10 mouse cellular contexts compared by ENCODE assay signal in the genomic region with DNA sequence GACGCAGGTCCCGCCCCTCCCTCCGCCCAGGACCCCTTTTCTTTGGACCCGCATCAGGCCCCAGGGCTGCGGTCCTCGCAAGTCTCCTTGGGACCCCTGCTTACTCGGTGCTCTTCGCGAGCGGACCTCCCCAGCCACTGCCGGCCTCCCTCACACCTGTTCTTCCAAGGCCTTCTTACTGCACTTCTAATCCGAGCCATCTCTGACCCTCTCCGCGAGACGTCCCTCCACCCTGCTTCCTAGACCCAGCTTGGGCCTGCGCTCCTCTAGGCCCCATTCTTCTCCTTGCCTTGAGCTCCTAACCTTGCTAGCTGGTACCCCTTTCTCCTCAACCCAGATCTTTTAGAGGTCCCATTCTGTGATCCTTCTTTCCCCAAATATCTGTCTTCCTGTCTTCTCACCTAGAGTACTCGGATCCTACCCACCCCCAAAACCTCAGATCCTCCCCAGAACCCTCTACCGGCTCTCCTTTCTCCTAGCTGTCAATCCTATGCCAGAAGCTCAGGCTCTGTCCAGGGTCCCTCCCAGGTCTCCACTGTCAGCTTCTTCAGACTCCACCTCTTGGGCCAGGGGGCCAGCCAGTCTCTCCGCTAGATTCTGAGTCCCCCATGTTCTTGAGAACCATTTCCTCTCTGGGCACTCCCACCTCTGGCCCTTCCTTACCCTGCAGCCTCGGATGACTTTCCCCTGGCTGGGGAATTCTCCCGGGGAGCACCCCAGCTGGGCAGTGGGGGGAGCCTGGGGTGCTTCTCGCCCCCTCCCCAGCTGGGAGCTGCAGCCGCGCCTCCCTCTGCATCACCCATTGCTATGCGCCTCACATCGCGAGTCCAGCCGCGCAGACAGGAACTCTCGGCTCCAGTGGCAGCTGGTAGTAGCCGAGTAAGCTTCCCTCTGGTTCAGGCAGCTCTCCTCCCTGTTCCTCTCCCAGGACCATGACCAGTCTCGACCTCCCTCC. TPM values are rescaled to one million over a fixed set of nuclear protein-coding genes. Genes with fewer than 3 reads are reported as not detected.
DNase-seq lines count a peak whose midpoint lies in the region; ATAC-seq and TF ChIP-seq lines count a peak whose summit lies in the region.
"Had no signal": no experiment of that assay in that cellular context is flagged by ENCODE, and none has a peak within 500 bp of the region (broad histone marks: within the 10 kb centered on the region; RNA-seq: fewer than 3 reads in every experiment).

No protein-coding gene starts in this region.

- H3K27ac ChIP-seq in heart, embryonic 15.5 days = no peak overlapping the region
- H3K27ac ChIP-seq in heart, adult 2 months = no peak overlapping the region
- H3K27ac ChIP-seq in forebrain, embryonic 15.5 days (replicated peaks) = peak overlapping the region; percentile 99
- no peak overlapping the region for H3K27ac ChIP-seq in limb, embryonic 12.5 days
- H3K27ac ChIP-seq in stomach, embryonic 15.5 days = no peak overlapping the region

- peaks cover 79% of the 10 kb centered on the region for H3K27me3 ChIP-seq in heart, embryonic 15.5 days
- peaks cover 9% of the 10 kb centered on the region for H3K27me3 ChIP-seq in heart, adult 2 months (ENCODE audit: control insufficient read depth, insufficient read depth, low read length)
- no peaks in the 10 kb centered on the region for H3K27me3 ChIP-seq in forebrain, embryonic 15.5 days
- peaks cover 90% of the 10 kb centered on the region for H3K27me3 ChIP-seq in limb, embryonic 12.5 days
- peaks cover 57% of the 10 kb centered on the region for H3K27me3 ChIP-seq in stomach, embryonic 15.5 days (replicated peaks)

- no peaks in the 10 kb centered on the region for H3K9me3 ChIP-seq in heart, embryonic 15.5 days (replicated peaks)
- no peaks in the 10 kb centered on the region for H3K9me3 ChIP-seq in forebrain, embryonic 15.5 days
- no peaks in the 10 kb centered on the region for H3K9me3 ChIP-seq in limb, embryonic 12.5 days
- no peaks in the 10 kb centered on the region for H3K9me3 ChIP-seq in stomach, embryonic 15.5 days

- no peak for ATAC-seq in heart, embryonic 15.5 days (replicated peaks; ENCODE audit: insufficient number of reproducible peaks, insufficient read depth, low FRiP score, low read depth)
- ATAC-seq in cerebellum, adult (ENCODE audit: insufficient number of reproducible peaks, low FRiP score, low TSS enrichment) = peak; percentile 18; the same call in 1 of the 2 replicates
- ATAC-seq in forebrain, embryonic 15.5 days (replicated peaks) = peak; percentile 34; the same call in 1 of the 2 replicates
- no peak; the same call in 1 of the 2 replicates for ATAC-seq in limb, embryonic 12.5 days (ENCODE audit: insufficient number of reproducible peaks, insufficient read depth, low FRiP score, low TSS enrichment, low read depth)
- no peak for ATAC-seq in stomach, embryonic 15.5 days (ENCODE audit: insufficient read depth, low FRiP score, low read depth)

- no peaks in the 10 kb centered on the region for H3K36me3 ChIP-seq in heart, embryonic 15.5 days
- no peaks in the 10 kb centered on the region for H3K36me3 ChIP-seq in heart, adult 2 months (ENCODE audit: control insufficient read depth, insufficient read depth, low read length)
- H3K36me3 ChIP-seq in forebrain, embryonic 15.5 days = no peaks in the 10 kb centered on the region
- no peaks in the 10 kb centered on the region for H3K36me3 ChIP-seq in limb, embryonic 12.5 days
- no peaks in the 10 kb centered on the region for H3K36me3 ChIP-seq in stomach, embryonic 15.5 days

- TF ChIP-seq POLR2A in heart, adult 2 months (IDR thresholded peaks at IDR 0.05; ENCODE audit: insufficient read depth, low read depth, low read length) = no peak

- H3K4me3 ChIP-seq in heart, embryonic 15.5 days = peak overlapping the region; percentile 53
- H3K4me3 ChIP-seq in heart, adult 2 months = no peak overlapping the region
- peak overlapping the region; percentile 76 for H3K4me3 ChIP-seq in forebrain, embryonic 15.5 days
- H3K4me3 ChIP-seq in limb, embryonic 12.5 days (replicated peaks) = peak overlapping the region; percentile 65
- H3K4me3 ChIP-seq in stomach, embryonic 15.5 days (replicated peaks) = peak overlapping the region; percentile 49
- H3K4me3 ChIP-seq: erythroblast, embryonic 14.5 days; myocyte had no signal

- H3K79me2 ChIP-seq in heart, adult 2 months (replicated peaks; ENCODE audit: control insufficient read depth, insufficient read depth, low read length) = no peaks in the 10 kb centered on the region

- 3% methylated on average over 32 of the region's 32 CpGs for WGBS in heart, embryonic 15.5 days
- WGBS in heart, adult 2 months = 8% methylated on average over 32 of the region's 32 CpGs
- under 1% methylated on average over 29 of the region's 32 CpGs for WGBS in forebrain, embryonic 15.5 days
- 3% methylated on average over 29 of the region's 32 CpGs for WGBS in limb, embryonic 12.5 days
- 5% methylated on average over 31 of the region's 32 CpGs for WGBS in stomach, embryonic 15.5 days

- TF ChIP-seq CTCF in heart, adult 2 months (IDR thresholded peaks at IDR 0.05) = no peak

- intact Hi-C loops in heart, adult 2 months (cut with DNase I) = no loop called here

- peak overlapping the region; percentile 10; the same call in 1 of the 2 replicates for H3K9ac ChIP-seq in heart, embryonic 15.5 days
- no peak overlapping the region for H3K9ac ChIP-seq in heart, adult 2 months (ENCODE audit: low read depth, low read length)
- peak overlapping the region; percentile 91 for H3K9ac ChIP-seq in forebrain, embryonic 15.5 days (replicated peaks)
- peak overlapping the region; percentile 59 for H3K9ac ChIP-seq in limb, embryonic 12.5 days (replicated peaks)
- no peak overlapping the region for H3K9ac ChIP-seq in stomach, embryonic 15.5 days

- H3K4me2 ChIP-seq in heart, embryonic 15.5 days = peak overlapping the region; percentile 80
- H3K4me2 ChIP-seq in forebrain, embryonic 15.5 days (replicated peaks) = peak overlapping the region; percentile 75
- peak overlapping the region; percentile 82 for H3K4me2 ChIP-seq in limb, embryonic 12.5 days
- peak overlapping the region; percentile 79 for H3K4me2 ChIP-seq in stomach, embryonic 15.5 days

- H3K4me1 ChIP-seq in heart, embryonic 15.5 days (replicated peaks) = peaks cover 20% of the 10 kb centered on the region
- H3K4me1 ChIP-seq in heart, adult 2 months (ENCODE audit: control insufficient read depth, insufficient read depth, low read length) = no peaks in the 10 kb centered on the region
- H3K4me1 ChIP-seq in forebrain, embryonic 15.5 days = peaks cover 55% of the 10 kb centered on the region
- H3K4me1 ChIP-seq in limb, embryonic 12.5 days (replicated peaks) = peaks cover 24% of the 10 kb centered on the region
- peaks cover 8% of the 10 kb centered on the region; the same call in 1 of the 2 replicates for H3K4me1 ChIP-seq in stomach, embryonic 15.5 days

- no peak for DNase-seq in heart, adult 2 months
- no peak for DNase-seq in gastrocnemius, adult 8-10 months (ENCODE audit: low spot score in 2 of 2)
- DNase-seq in adrenal gland, postnatal 10 days = no peak

- no peak for TF ChIP-seq EP300 in heart, adult 2 months (IDR thresholded peaks at IDR 0.05; ENCODE audit: insufficient read depth, low read depth, low read length)

RNA-seq across cellular contexts. Expression of a gene that starts 1.0 kb away (rescaled TPM):
- polyA plus RNA-seq in heart, embryonic 15.5 days (2015; fragmentation: Nextera tagmentation; extraction: Ambion mirVana) = 1.8 TPM in 2 replicates
- 10 to 100 TPM; 30.1 to 34.1 TPM for total RNA-seq in heart, adult 2 months (2021)
- polyA plus RNA-seq in heart, adult 2 months (2012; rRNA removed) = 33.2 and 36.2 TPM in 2 replicates
- 15.6 and 15.7 TPM in 2 replicates for polyA plus RNA-seq in forebrain, embryonic 15.5 days (2015; fragmentation: Nextera tagmentation; extraction: Ambion mirVana)
- 0.86 and 0.98 TPM in 2 replicates for polyA plus RNA-seq in limb, embryonic 12.5 days (2016; fragmentation: Nextera tagmentation; extraction: Ambion mirVana)
- 0.70 and 0.81 TPM in 2 replicates for polyA plus RNA-seq in stomach, embryonic 15.5 days (2015; fragmentation: Nextera tagmentation; extraction: Ambion mirVana)
- total RNA-seq in gastrocnemius, adult 8-10 months (2022) = under 1 TPM; 0.10 to 0.27 (median 0.11) TPM
- total RNA-seq in adrenal gland, postnatal 10 days (2021) = 10 to 100 TPM in 1 of 2 experiments, 1 to 10 TPM in 1; 5.5 to 10.0 TPM
- polyA plus RNA-seq: erythroblast, embryonic 14.5 days; myocyte had no signal

RNA-seq across cellular contexts. Expression of a gene that starts 35.4 kb away (rescaled TPM):
- polyA plus RNA-seq in heart, embryonic 15.5 days (2015; fragmentation: Nextera tagmentation; extraction: Ambion mirVana) = 0.43 and 0.74 TPM in 2 replicates
- total RNA-seq in heart, adult 2 months (2021) = 1 to 10 TPM; 1.3 to 1.5 TPM
- polyA plus RNA-seq in heart, adult 2 months (2012; rRNA removed) = 2.4 and 2.6 TPM in 2 replicates
- polyA plus RNA-seq in forebrain, embryonic 15.5 days (2015; fragmentation: Nextera tagmentation; extraction: Ambion mirVana) = 4.3 and 5.8 TPM in 2 replicates
- polyA plus RNA-seq in limb, embryonic 12.5 days (2016; fragmentation: Nextera tagmentation; extraction: Ambion mirVana) = 0.56 TPM in 1 of 2 replicates, not detected in the other
- 0.94 and 1.7 TPM in 2 replicates for polyA plus RNA-seq in stomach, embryonic 15.5 days (2015; fragmentation: Nextera tagmentation; extraction: Ambion mirVana)
- total RNA-seq in gastrocnemius, adult 8-10 months (2022) = under 1 TPM in 1 of 4 experiments, not detected in 3; 0.29 TPM
- 10 to 100 TPM in 1 of 2 experiments, 1 to 10 TPM in 1; 8.4 to 14.5 TPM for total RNA-seq in adrenal gland, postnatal 10 days (2021)
- polyA plus RNA-seq: myocyte had no signal

RNA-seq across cellular contexts. Expression of a gene that starts 38.0 kb away (rescaled TPM):
- 134 and 146 TPM in 2 replicates for polyA plus RNA-seq in heart, embryonic 15.5 days (2015; fragmentation: Nextera tagmentation; extraction: Ambion mirVana)
- 100 to 1,000 TPM; 139 to 147 TPM for total RNA-seq in heart, adult 2 months (2021)
- 211 and 242 TPM in 2 replicates for polyA plus RNA-seq in heart, adult 2 months (2012; rRNA removed)
- 52.5 and 56.6 TPM in 2 replicates for polyA plus RNA-seq in forebrain, embryonic 15.5 days (2015; fragmentation: Nextera tagmentation; extraction: Ambion mirVana)
- 72.9 and 76.5 TPM in 2 replicates for polyA plus RNA-seq in limb, embryonic 12.5 days (2016; fragmentation: Nextera tagmentation; extraction: Ambion mirVana)
- polyA plus RNA-seq in stomach, embryonic 15.5 days (2015; fragmentation: Nextera tagmentation; extraction: Ambion mirVana) = 91.3 and 105 TPM in 2 replicates
- total RNA-seq in gastrocnemius, adult 8-10 months (2022) = 10 to 100 TPM; 48.9 to 66.1 (median 56.3) TPM
- 10 to 100 TPM; 42.2 to 52.0 TPM for total RNA-seq in adrenal gland, postnatal 10 days (2021)

RNA-seq across cellular contexts. Expression of a gene that starts 44.2 kb away (rescaled TPM):
- 0.13 and 0.47 TPM in 2 replicates for polyA plus RNA-seq in heart, embryonic 15.5 days (2015; fragmentation: Nextera tagmentation; extraction: Ambion mirVana)
- under 1 TPM; 0.21 to 0.25 TPM for total RNA-seq in heart, adult 2 months (2021)
- polyA plus RNA-seq in heart, adult 2 months (2012; rRNA removed) = 0.12 and 0.47 TPM in 2 replicates
- 1.1 and 1.4 TPM in 2 replicates for polyA plus RNA-seq in forebrain, embryonic 15.5 days (2015; fragmentation: Nextera tagmentation; extraction: Ambion mirVana)
- 0.56 and 0.64 TPM in 2 replicates for polyA plus RNA-seq in limb, embryonic 12.5 days (2016; fragmentation: Nextera tagmentation; extraction: Ambion mirVana)
- 0.80 and 1.2 TPM in 2 replicates for polyA plus RNA-seq in stomach, embryonic 15.5 days (2015; fragmentation: Nextera tagmentation; extraction: Ambion mirVana)
- total RNA-seq in gastrocnemius, adult 8-10 months (2022) = not detected
- 1 to 10 TPM in 1 of 2 experiments, under 1 TPM in 1; 0.57 to 1.4 TPM for total RNA-seq in adrenal gland, postnatal 10 days (2021)
- polyA plus RNA-seq: myocyte had no signal

RNA-seq across cellular contexts. Expression of a gene that starts 45.9 kb away (rescaled TPM):
- polyA plus RNA-seq in heart, embryonic 15.5 days (2015; fragmentation: Nextera tagmentation; extraction: Ambion mirVana) = 0.71 and 0.82 TPM in 2 replicates
- 1 to 10 TPM; 1.4 to 2.5 TPM for total RNA-seq in heart, adult 2 months (2021)
- 3.1 and 3.2 TPM in 2 replicates for polyA plus RNA-seq in heart, adult 2 months (2012; rRNA removed)
- polyA plus RNA-seq in forebrain, embryonic 15.5 days (2015; fragmentation: Nextera tagmentation; extraction: Ambion mirVana) = 24.5 and 26.7 TPM in 2 replicates
- polyA plus RNA-seq in limb, embryonic 12.5 days (2016; fragmentation: Nextera tagmentation; extraction: Ambion mirVana) = 3.0 and 3.3 TPM in 2 replicates
- 1.6 and 1.7 TPM in 2 replicates for polyA plus RNA-seq in stomach, embryonic 15.5 days (2015; fragmentation: Nextera tagmentation; extraction: Ambion mirVana)
- total RNA-seq in gastrocnemius, adult 8-10 months (2022) = 1 to 10 TPM; 3.2 to 7.0 (median 5.2) TPM
- total RNA-seq in adrenal gland, postnatal 10 days (2021) = 1 to 10 TPM; 2.5 to 4.2 TPM
- polyA plus RNA-seq: erythroblast, embryonic 14.5 days; myocyte had no signal

Comparison
In these comparisons a context has a peak if more than half of its experiments do, and no peak if none do; other contexts are left out.
1. H3K9ac ChIP-seq: peak in heart, embryonic 15.5 days (single experiment), forebrain, embryonic 15.5 days (single experiment) and limb, embryonic 12.5 days (single experiment); none in heart, adult 2 months (single experiment) and stomach, embryonic 15.5 days (single experiment).
2. ATAC-seq: peak in cerebellum, adult (single experiment) and forebrain, embryonic 15.5 days (single experiment); none in heart, embryonic 15.5 days (single experiment), limb, embryonic 12.5 days (single experiment) and stomach, embryonic 15.5 days (single experiment).
3. Peak in every context shown above with its lines, with median percentiles within 50 percentile points of each other: H3K4me2 ChIP-seq.